Mouse (Mus musculus) small intestine, adult 2 months (tissue): ENCODE measurements around the gene Slc12a8.

Experiments used
- CTCF ChIP-seq: fragments of 200-500 bp; IDR thresholded peaks from 2 replicates; pipeline ENCODE4 v1.5.1; 2012; ENCODE audit warnings: low read depth, mild to moderate bottlenecking, control low read depth, inconsistent platforms, low read length, moderate library complexity, mixed read lengths; ENCODE audit not compliant: insufficient replicate concordance, insufficient read length; ENCODE audit errors: extremely low read depth
- POLR2A ChIP-seq: fragments of 200-500 bp; IDR thresholded peaks from 2 replicates; pipeline ENCODE4 v1.6.1; 2012; ENCODE audit warnings: low read depth, mild to moderate bottlenecking, control low read depth, inconsistent platforms, low read length, moderate library complexity

DNA sequence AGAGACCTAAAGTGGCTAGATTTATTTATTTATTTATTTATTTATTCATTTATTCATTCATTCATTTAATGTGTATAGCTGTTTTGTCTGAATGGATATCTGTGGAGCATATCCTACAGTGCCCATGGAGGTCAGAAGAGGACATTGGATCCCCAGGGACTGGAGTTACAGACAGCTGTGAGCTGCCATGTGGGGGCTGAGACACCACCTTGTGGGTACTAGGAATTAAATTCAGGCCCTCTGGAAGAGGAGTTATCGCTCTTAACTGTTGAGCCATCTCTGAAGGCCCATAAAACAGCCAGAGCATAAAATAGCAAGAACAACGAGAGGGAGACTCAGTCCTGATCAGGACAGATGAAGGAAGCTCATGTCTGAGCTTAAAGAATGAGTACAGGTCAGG lies 71.7 kb downstream of the Slc12a8 start:
- TF ChIP-seq CTCF, result no peak
- no peak for TF ChIP-seq POLR2A
